Mouse (Mus musculus) limb, embryonic 14.5 days (tissue): ENCODE results near the gene Gm20388. TPM values are rescaled to one million over a fixed set of nuclear protein-coding genes. Genes with fewer than 3 reads are reported as not detected.

Experiments
- ATAC-seq: fragments of 200-750 bp; cut with Nextera tagmentation; 2 replicates; pipeline ENCODE4 v1.8.0; 2017; ENCODE audit warnings: low read depth, moderate number of reproducible peaks, moderate TSS enrichment; ENCODE audit not compliant: low FRiP score
- DNase-seq: peaks from one replicate; pipeline ENCODE4 v3.0.0-alpha.2; 2015; ENCODE audit warnings: low spot score
- H3K27ac ChIP-seq: fragments of 300-500 bp; sonication (generic); replicated peaks from 2 replicates; pipeline ENCODE4 v1.5.1; 2014; ENCODE audit warnings: low read depth, mild to moderate bottlenecking, low read length, moderate library complexity, mixed read lengths
- H3K27me3 ChIP-seq: fragments of 300-500 bp; sonication (generic); 2 replicates; pipeline ENCODE4 v1.6.1; 2014; ENCODE audit warnings: low read length, mixed read lengths; ENCODE audit not compliant: control insufficient read depth, insufficient read depth
- H3K36me3 ChIP-seq: fragments of 300-500 bp; sonication (generic); 2 replicates; pipeline ENCODE4 v1.6.1; 2014; ENCODE audit warnings: mild to moderate bottlenecking, low read length, moderate library complexity, mixed read lengths; ENCODE audit not compliant: control insufficient read depth, insufficient read depth
- H3K4me1 ChIP-seq: fragments of 300-500 bp; sonication (generic); 2 replicates; pipeline ENCODE4 v1.6.1; 2014; ENCODE audit warnings: antibody characterized with exemption, low read length, mixed read lengths; ENCODE audit not compliant: control insufficient read depth, insufficient read depth
- H3K4me2 ChIP-seq: fragments of 300-500 bp; sonication (generic); replicated peaks from 2 replicates; pipeline ENCODE4 v1.6.1; 2014; ENCODE audit warnings: low read depth, mild to moderate bottlenecking, low read length, moderate library complexity; ENCODE audit not compliant: severe bottlenecking
- H3K4me3 ChIP-seq: fragments of 300-500 bp; sonication (generic); replicated peaks from 2 replicates; pipeline ENCODE4 v1.5.1; 2014; ENCODE audit warnings: low read length
- H3K9ac ChIP-seq: fragments of 300-500 bp; sonication (generic); 2 replicates; pipeline ENCODE4 v1.6.1; 2014; ENCODE audit warnings: mild to moderate bottlenecking, low read depth, low read length, moderate library complexity; ENCODE audit not compliant: severe bottlenecking
- H3K9me3 ChIP-seq: fragments of 300-500 bp; sonication (generic); 2 replicates; pipeline ENCODE4 v1.6.1; 2016; ENCODE audit warnings: low read length; ENCODE audit not compliant: control insufficient read depth
- POLR2A ChIP-seq: fragments of 200-500 bp; IDR thresholded peaks from 2 replicates; pipeline ENCODE4 v1.8.0; 2012; ENCODE audit warnings: inconsistent platforms, mild to moderate bottlenecking, moderate library complexity, borderline replicate concordance; ENCODE audit not compliant: insufficient read depth, insufficient read length; ENCODE audit errors: extremely low read depth
- WGBS: fragments of 180-500 bp; shearing (Covaris S2); extraction: QIAGEN DNeasy Blood & Tissue Kit; methylation state at CpG from one replicate; pipeline ENCODE4 v1.1.7; 2014; 5-methylcytosine and 5-hydroxymethylcytosine counted together
- polyA plus RNA-seq, 2 experiments: library from polyadenylated mRNA; depleted of rRNA in 1 of 2; stranded (reverse) in 1 of 2; unstranded in 1 of 2; fragments of >200 nt; fragmentation: Nextera tagmentation in 1 of 2; extraction: Ambion mirVana in 1 of 2; gene quantifications; 2 replicates each; pipeline versions ENCODE4 v1.2.1 to v1.2.3; 2012 to 2014

Gene Gm20388
- polyA plus RNA-seq, 2 experiments = 1.9 to 49.9 TPM

DNA sequence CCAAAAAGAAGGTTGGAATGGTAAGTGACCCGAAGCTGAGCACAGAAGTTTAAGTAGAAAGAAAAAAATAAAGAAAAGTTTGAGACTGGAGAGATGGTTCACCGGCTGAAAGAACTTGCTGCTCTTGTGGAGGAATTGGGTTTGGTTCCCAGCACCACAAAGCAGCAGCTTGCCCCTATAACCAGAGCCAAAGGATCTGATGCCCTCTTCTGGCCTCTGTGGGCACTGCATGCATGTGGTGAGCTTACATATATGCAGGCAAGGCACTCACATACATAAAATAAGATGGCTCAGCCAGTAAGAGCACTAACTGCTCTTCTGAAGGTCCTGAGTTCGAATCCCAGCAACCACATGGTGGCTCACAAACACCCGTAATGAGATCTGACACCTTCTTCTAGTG is 3429.4 kb downstream of the Gm20388 start:
- Histone ChIP-seq H3K4me2 (no peak overlapping the region), H3K27ac (no peak overlapping the region), H3K9ac (no peak overlapping the region), H3K4me3 (no peak overlapping the region), H3K4me1 (no peaks in the 10 kb centered on the region), H3K36me3 (no peaks in the 10 kb centered on the region), H3K27me3 (no peaks in the 10 kb centered on the region), H3K9me3 (no peaks in the 10 kb centered on the region)
- 93% methylated on average over 4 of the region's 4 CpGs for WGBS
- DNase-seq = no peak
- no peak for TF ChIP-seq POLR2A
- no peak for ATAC-seq

DNA sequence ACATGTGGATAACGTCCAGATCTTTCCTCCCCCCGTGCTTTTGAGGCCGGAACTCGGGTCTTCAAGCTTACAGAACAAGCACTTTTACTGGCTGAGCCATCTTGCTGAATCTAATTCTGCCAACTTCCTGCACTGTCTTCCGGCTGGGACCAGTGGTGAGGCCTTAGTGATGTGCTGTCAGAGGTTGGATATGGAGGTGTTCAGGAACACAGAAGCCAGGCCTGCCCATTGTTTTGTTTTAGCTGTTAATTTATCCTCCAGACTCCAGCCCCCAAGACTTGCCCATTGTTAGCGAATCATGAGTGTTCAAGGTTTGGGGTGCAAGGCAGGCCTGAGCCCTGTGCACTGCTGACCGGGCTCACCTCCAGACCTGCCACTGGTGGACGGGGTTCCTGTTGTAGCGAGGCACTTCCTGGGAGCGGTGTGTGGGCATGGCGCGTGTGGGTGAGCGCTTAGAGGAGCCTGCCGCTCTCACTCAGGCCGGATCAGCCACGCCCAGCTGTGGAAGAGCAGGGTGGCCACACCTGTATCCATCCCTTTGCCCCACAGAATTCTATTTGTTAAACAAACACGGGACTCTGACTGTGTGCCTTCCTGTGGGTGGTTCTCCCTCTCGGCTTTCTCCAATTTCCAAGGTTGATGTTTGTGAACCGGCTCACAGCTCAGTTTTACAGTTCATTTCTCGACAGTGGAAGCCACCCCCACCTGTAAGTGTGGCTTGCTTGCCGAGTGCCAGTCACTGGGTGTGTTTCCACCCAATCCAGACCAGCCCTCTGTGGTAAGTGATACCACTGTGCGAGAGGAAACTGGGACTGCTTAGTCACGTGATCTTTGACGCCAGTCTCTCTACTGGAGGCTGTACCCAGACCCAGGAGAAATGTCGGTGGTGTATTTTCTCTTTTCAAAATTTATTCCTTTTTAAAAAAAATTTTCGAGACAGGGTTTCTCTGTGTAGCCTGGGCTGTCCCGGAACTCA is 3430.7 kb downstream of the Gm20388 start:
- no peaks in the 10 kb centered on the region for H3K9me3 ChIP-seq
- no peaks in the 10 kb centered on the region for H3K27me3 ChIP-seq
- no peaks in the 10 kb centered on the region for H3K36me3 ChIP-seq
- 83% methylated on average over 27 of the region's 27 CpGs for WGBS
- no peak overlapping the region for H3K9ac ChIP-seq
- ATAC-seq (no peak), DNase-seq (no peak)
- no peaks in the 10 kb centered on the region for H3K4me1 ChIP-seq
- no peak overlapping the region for H3K4me2 ChIP-seq
- no peak for TF ChIP-seq POLR2A
- no peak overlapping the region for H3K27ac ChIP-seq
- no peak overlapping the region for H3K4me3 ChIP-seq

DNA sequence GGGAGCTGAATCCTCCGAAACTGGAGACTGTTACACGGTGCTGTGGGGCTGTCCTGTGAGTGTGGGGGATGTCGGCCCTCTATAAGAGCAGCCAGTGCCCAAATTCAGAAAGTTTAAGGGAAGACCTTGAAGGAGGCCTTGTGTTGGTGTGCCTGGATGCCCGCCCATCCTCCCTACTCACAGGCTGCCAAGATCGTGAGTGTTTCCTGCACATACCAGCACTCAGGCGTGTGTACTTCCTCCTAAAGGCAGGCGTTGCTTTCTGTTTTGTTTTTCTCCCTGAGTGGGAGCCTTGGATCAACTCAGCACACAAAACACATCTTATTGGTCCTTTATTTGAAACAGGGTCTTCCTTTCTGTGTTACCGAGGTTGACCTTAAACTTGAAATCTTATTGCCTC is 3431.6 kb downstream of the Gm20388 start:
- no peaks in the 10 kb centered on the region for H3K9me3 ChIP-seq
- 79% methylated on average over 8 of the region's 8 CpGs for WGBS
- no peak overlapping the region for H3K4me3 ChIP-seq
- H3K27ac ChIP-seq = no peak overlapping the region
- no peak for DNase-seq
- H3K4me1 ChIP-seq = no peaks in the 10 kb centered on the region
- no peak overlapping the region for H3K9ac ChIP-seq
- no peak for TF ChIP-seq POLR2A
- no peak overlapping the region for H3K4me2 ChIP-seq
- H3K27me3 ChIP-seq = no peaks in the 10 kb centered on the region
- H3K36me3 ChIP-seq = no peaks in the 10 kb centered on the region
- no peak for ATAC-seq

DNA sequence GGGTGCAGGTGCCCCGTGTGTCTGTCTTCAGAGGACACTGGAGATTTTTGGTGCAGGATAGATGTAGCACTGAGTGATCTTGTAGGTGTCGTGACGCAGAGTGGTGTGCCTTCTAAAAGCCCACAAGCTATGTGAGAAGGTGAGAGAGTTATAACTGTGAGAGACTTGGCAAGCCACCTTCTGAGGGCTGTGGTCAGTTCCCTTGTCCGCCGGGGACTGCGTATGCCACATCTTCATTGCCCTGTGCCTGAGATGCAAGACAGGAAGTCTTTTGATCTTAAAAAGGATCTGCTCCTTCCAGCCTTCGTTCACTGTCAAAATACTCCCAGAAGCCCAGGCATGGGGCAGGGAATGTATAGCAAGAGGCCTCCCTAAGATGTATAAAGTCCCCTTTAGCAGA is 3432.3 kb downstream of the Gm20388 start:
- Histone ChIP-seq H3K9me3 (no peaks in the 10 kb centered on the region), H3K27ac (no peak overlapping the region), H3K4me2 (no peak overlapping the region), H3K9ac (no peak overlapping the region), H3K4me1 (peaks cover under 1% of the 10 kb centered on the region; the same call in 1 of the 2 replicates), H3K27me3 (no peaks in the 10 kb centered on the region), H3K4me3 (no peak overlapping the region), H3K36me3 (no peaks in the 10 kb centered on the region)
- ATAC-seq (no peak), DNase-seq (no peak)
- no peak for TF ChIP-seq POLR2A
- WGBS = 62% methylated on average over 7 of the region's 7 CpGs

DNA sequence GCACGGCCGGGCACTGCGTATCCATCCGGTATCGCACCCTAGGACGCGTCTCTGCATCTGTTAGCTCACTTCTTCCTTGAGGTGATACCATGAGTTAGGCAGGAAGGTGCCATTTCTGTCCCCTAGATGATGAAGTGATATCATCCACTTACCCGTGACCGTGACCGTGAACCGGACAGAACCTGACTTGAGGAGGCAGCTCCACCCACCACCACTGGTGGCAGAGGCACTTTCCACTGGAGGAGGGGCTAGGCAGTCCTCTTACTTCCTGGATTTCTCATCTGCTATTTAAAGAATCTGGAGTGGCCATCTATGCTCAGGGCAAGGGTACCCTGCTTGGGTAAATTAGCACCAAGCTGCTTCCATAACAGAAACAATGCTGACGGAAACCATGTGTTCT is 3432.8 kb downstream of the Gm20388 start:
- Histone ChIP-seq H3K4me1 (peaks cover 4% of the 10 kb centered on the region; the same call in 1 of the 2 replicates), H3K9me3 (no peaks in the 10 kb centered on the region), H3K9ac (no peak overlapping the region), H3K27ac (no peak overlapping the region), H3K4me3 (no peak overlapping the region), H3K4me2 (no peak overlapping the region), H3K27me3 (no peaks in the 10 kb centered on the region), H3K36me3 (no peaks in the 10 kb centered on the region)
- DNase-seq = no peak
- WGBS = 87% methylated on average over 12 of the region's 12 CpGs
- ATAC-seq = no peak
- TF ChIP-seq POLR2A = no peak
